Mouse (Mus musculus): ENCODE results near the gene A630076J17Rik. TPM values are rescaled to one million over a fixed set of nuclear protein-coding genes. Genes with fewer than 3 reads are reported as not detected.
A peak's percentile ranks its signal among the peaks of the same experiment; 100 is the strongest.

Gene A630076J17Rik
- total RNA-seq (2014; rRNA removed) = not detected in 2 replicates
- polyA plus RNA-seq (2015; fragmentation: Nextera tagmentation; extraction: Ambion mirVana) = not detected in 2 replicates

- DNase-seq = no peak
- H3K9me3 ChIP-seq (ENCODE audit: low read length) = no peaks in the 10 kb centered on the region
- no peak within 1 kb of the TSS for H3K27ac ChIP-seq (ENCODE audit: low read depth, low read length)
- WGBS = 76% methylated on average over 1 of the region's 1 CpGs
- no peak within 1 kb of the TSS for H3K4me2 ChIP-seq (ENCODE audit: low read depth)
- no peaks in the 10 kb centered on the region for H3K27me3 ChIP-seq (ENCODE audit: insufficient read depth, low read length)
- H3K4me3 ChIP-seq (ENCODE audit: low read depth, low read length) = no peak within 1 kb of the TSS
- no peak for ATAC-seq
- H3K9ac ChIP-seq = no peak within 1 kb of the TSS
- no peaks in the 10 kb centered on the region for H3K36me3 ChIP-seq (ENCODE audit: insufficient read depth)
- TF ChIP-seq CTCF (IDR thresholded peaks at IDR 0.05; ENCODE audit: low read depth) = no peak
- H3K4me1 ChIP-seq (ENCODE audit: insufficient read depth) = no peaks in the 10 kb centered on the region
Measured at GRCm38 (mm10) chr3:107230527-107230926, at the start of gene A630076J17Rik. Gene A630076J17Rik, plus strand, starts transcription at chr3:107230614.

GRCm38 (mm10) chr3:107180860-107181259, 49.6 kb upstream of the A630076J17Rik start:
- no peak for ATAC-seq
- Histone ChIP-seq H3K4me1 (ENCODE audit: insufficient read depth) (no peaks in the 10 kb centered on the region), H3K9me3 (ENCODE audit: low read length) (no peaks in the 10 kb centered on the region), H3K9ac (no peak overlapping the region), H3K27me3 (ENCODE audit: insufficient read depth, low read length) (no peaks in the 10 kb centered on the region), H3K27ac (ENCODE audit: low read depth, low read length) (no peak overlapping the region), H3K4me2 (ENCODE audit: low read depth) (no peak overlapping the region), H3K36me3 (ENCODE audit: insufficient read depth) (no peaks in the 10 kb centered on the region), H3K4me3 (ENCODE audit: low read depth, low read length) (no peak overlapping the region)
- no peak for DNase-seq
- WGBS = 75% methylated on average over 2 of the region's 2 CpGs
- no peak for TF ChIP-seq CTCF (IDR thresholded peaks at IDR 0.05; ENCODE audit: low read depth)

DNA sequence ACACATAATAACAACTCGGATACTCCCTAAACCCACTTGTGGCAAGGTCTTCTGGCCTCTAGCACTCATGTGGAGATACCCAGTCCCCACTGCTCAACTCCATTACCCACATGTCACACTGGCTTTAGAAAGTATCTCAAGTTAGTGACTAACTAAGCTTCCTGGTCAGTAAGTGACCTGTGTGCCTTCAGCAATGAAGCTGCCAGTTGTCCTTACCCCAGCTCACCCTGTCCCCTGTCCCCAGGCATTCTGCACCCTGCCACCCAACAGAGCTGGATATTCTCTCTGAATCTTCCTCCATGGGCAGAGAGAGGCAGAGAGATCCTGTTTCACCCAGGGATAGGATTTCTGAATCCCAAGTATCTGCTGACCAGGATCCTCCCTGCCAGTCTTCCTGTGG, 47.7 kb upstream of the A630076J17Rik start, which contains the start of gene Kcna10:
Kcna10 (plus strand) TSS at position 301 of the 400 bp plus-strand sequence.
- ATAC-seq (no peak), DNase-seq (no peak)
- no peak within 1 kb of the TSS for H3K27ac ChIP-seq (ENCODE audit: low read depth, low read length)
- no peak within 1 kb of the TSS for H3K4me2 ChIP-seq (ENCODE audit: low read depth)
- no peaks in the 10 kb centered on the region for H3K36me3 ChIP-seq (ENCODE audit: insufficient read depth)
- H3K4me1 ChIP-seq (ENCODE audit: insufficient read depth) = no peaks in the 10 kb centered on the region
- 88% methylated on average over 1 of the region's 1 CpGs for WGBS
- no peak for TF ChIP-seq CTCF (IDR thresholded peaks at IDR 0.05; ENCODE audit: low read depth)
- H3K4me3 ChIP-seq (ENCODE audit: low read depth, low read length) = no peak within 1 kb of the TSS
- H3K27me3 ChIP-seq (ENCODE audit: insufficient read depth, low read length) = no peaks in the 10 kb centered on the region
- no peaks in the 10 kb centered on the region for H3K9me3 ChIP-seq (ENCODE audit: low read length)
- no peak within 1 kb of the TSS for H3K9ac ChIP-seq

GRCm38 (mm10) chr3:107183178-107183577, 47.2 kb upstream of the A630076J17Rik start:
- Histone ChIP-seq H3K4me3 (ENCODE audit: low read depth, low read length) (no peak overlapping the region), H3K27me3 (ENCODE audit: insufficient read depth, low read length) (no peaks in the 10 kb centered on the region), H3K36me3 (ENCODE audit: insufficient read depth) (no peaks in the 10 kb centered on the region), H3K4me2 (ENCODE audit: low read depth) (no peak overlapping the region), H3K9me3 (ENCODE audit: low read length) (no peaks in the 10 kb centered on the region), H3K4me1 (ENCODE audit: insufficient read depth) (no peaks in the 10 kb centered on the region), H3K9ac (no peak overlapping the region), H3K27ac (ENCODE audit: low read depth, low read length) (no peak overlapping the region)
- 59% methylated on average over 3 of the region's 3 CpGs for WGBS
- ATAC-seq (no peak), DNase-seq (no peak)
- TF ChIP-seq CTCF (IDR thresholded peaks at IDR 0.05; ENCODE audit: low read depth) = no peak

GRCm38 (mm10) chr3:107185597-107185996, 44.8 kb upstream of the A630076J17Rik start:
- Histone ChIP-seq H3K36me3 (ENCODE audit: insufficient read depth) (no peaks in the 10 kb centered on the region), H3K4me1 (ENCODE audit: insufficient read depth) (no peaks in the 10 kb centered on the region), H3K27me3 (ENCODE audit: insufficient read depth, low read length) (no peaks in the 10 kb centered on the region), H3K9me3 (ENCODE audit: low read length) (no peaks in the 10 kb centered on the region), H3K9ac (no peak overlapping the region), H3K4me2 (ENCODE audit: low read depth) (no peak overlapping the region), H3K27ac (ENCODE audit: low read depth, low read length) (no peak overlapping the region), H3K4me3 (ENCODE audit: low read depth, low read length) (no peak overlapping the region)
- WGBS = 71% methylated on average over 3 of the region's 3 CpGs
- no peak for DNase-seq
- ATAC-seq = no peak
- no peak for TF ChIP-seq CTCF (IDR thresholded peaks at IDR 0.05; ENCODE audit: low read depth)

DNA sequence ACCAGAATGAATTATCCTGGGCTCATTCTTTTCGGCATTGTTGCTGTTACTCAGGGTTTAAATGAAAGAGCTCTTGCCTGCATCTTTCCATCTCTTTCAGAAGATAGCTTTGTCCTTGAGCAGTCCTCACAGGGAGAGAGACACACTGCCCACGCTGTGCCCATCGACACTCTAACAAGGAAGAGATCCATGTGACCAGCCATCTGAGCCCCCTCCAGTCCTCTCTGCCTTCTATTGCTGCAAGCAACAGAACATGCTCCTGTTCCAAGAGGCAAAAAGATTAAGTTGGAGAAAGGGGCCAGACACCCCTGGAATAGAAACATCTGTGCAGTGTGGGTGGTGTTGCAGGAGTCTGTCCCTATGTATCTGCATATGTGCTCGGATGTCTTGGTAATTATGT, 43.4 kb upstream of the A630076J17Rik start:
- no peak for TF ChIP-seq CTCF (IDR thresholded peaks at IDR 0.05; ENCODE audit: low read depth)
- no peak overlapping the region for H3K4me2 ChIP-seq (ENCODE audit: low read depth)
- H3K4me3 ChIP-seq (ENCODE audit: low read depth, low read length) = no peak overlapping the region
- no peak overlapping the region for H3K27ac ChIP-seq (ENCODE audit: low read depth, low read length)
- no peak for ATAC-seq
- H3K36me3 ChIP-seq (ENCODE audit: insufficient read depth) = no peaks in the 10 kb centered on the region
- H3K27me3 ChIP-seq (ENCODE audit: insufficient read depth, low read length) = no peaks in the 10 kb centered on the region
- no peak overlapping the region for H3K9ac ChIP-seq
- no peaks in the 10 kb centered on the region for H3K9me3 ChIP-seq (ENCODE audit: low read length)
- H3K4me1 ChIP-seq (ENCODE audit: insufficient read depth) = no peaks in the 10 kb centered on the region
- no peak for DNase-seq
- 66% methylated on average over 4 of the region's 4 CpGs for WGBS

DNA sequence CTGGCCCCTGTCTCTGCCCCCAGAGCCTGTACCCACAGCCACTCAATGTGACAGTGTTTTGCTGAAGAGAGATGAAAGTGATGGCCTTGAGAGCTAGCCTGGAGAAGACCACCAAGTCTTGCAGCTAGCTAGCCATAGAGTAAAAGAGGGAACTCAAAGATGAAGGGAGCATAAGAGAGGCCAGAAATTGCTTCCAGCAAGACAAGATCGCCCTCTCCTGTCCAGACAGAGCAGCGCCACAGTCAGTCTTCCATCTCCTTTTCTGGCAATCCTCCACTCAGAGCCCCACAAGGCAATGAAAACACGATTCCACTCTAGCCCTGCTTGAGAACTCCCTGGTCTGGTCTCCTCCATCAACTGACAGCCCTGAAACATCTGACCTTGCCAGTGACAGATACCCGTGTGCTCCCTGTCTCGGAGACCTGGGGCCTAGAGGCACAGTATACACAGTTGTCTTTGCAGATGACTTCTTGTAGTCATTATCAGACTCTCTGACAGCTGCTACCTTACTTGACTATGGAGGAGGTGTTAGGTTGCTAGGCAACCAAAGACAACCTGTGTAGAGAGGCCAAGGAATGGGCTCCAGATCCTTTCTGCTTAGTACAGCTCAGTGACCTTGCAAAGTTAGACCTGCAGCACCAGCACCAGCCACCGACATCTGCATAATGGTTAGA, 42.1 kb upstream of the A630076J17Rik start:
- WGBS = 44% methylated on average over 6 of the region's 6 CpGs
- no peaks in the 10 kb centered on the region for H3K27me3 ChIP-seq (ENCODE audit: insufficient read depth, low read length)
- no peak overlapping the region for H3K27ac ChIP-seq (ENCODE audit: low read depth, low read length)
- H3K9ac ChIP-seq = no peak overlapping the region
- no peaks in the 10 kb centered on the region for H3K9me3 ChIP-seq (ENCODE audit: low read length)
- no peaks in the 10 kb centered on the region for H3K36me3 ChIP-seq (ENCODE audit: insufficient read depth)
- DNase-seq (peak; percentile 89), ATAC-seq (peak; percentile 89)
- H3K4me2 ChIP-seq (ENCODE audit: low read depth) = no peak overlapping the region
- no peaks in the 10 kb centered on the region for H3K4me1 ChIP-seq (ENCODE audit: insufficient read depth)
- peak; percentile 96 for TF ChIP-seq CTCF (IDR thresholded peaks at IDR 0.05; ENCODE audit: low read depth)
- H3K4me3 ChIP-seq (ENCODE audit: low read depth, low read length) = no peak overlapping the region

Measured in forebrain, postnatal 0 days (tissue).